Mouse (Mus musculus): ENCODE measurements at regions not wholly inside any gene's neighbourhood (a gene's known extent, or its start where the extent isn't known, plus 50 kb on each side); places are given as distances from the start of the nearest gene placed in this dataset.
A peak's percentile ranks its signal among the peaks of the same experiment; 100 is the strongest.

DNA sequence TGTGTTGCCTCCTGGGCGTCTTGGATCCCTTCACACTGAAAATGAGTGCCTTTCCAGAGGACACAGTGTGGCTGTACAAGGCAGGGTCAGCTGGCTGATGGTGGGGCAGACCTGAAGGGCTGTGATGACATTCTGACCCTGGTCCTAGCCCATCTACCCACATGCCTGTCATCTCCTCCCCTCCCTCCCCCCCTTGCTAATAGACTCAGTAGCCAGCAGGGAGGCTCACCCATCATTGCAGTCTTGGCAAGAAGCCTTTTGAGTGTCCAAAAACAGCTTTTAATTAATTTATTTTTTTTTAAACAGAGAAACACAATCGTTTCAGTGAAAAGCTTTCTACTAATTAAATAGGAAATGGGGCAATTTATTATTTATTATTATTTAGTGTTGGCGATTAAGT lies 67.0 kb upstream of the Ssx2ip start:
- TF ChIP-seq POLR2A (IDR thresholded peaks at IDR 0.05; ENCODE audit: extremely low read depth, insufficient read depth, low read length) (no peak), CTCF (IDR thresholded peaks at IDR 0.05; ENCODE audit: extremely low read depth, insufficient read depth, low read length) (no peak)
- Histone ChIP-seq H3K27ac (ENCODE audit: insufficient read depth, low read length) (no peak overlapping the region), H3K4me3 (ENCODE audit: insufficient read depth, low read length) (no peak overlapping the region), H3K4me1 (ENCODE audit: control insufficient read depth, insufficient read depth, low read length) (no peaks in the 10 kb centered on the region)

DNA sequence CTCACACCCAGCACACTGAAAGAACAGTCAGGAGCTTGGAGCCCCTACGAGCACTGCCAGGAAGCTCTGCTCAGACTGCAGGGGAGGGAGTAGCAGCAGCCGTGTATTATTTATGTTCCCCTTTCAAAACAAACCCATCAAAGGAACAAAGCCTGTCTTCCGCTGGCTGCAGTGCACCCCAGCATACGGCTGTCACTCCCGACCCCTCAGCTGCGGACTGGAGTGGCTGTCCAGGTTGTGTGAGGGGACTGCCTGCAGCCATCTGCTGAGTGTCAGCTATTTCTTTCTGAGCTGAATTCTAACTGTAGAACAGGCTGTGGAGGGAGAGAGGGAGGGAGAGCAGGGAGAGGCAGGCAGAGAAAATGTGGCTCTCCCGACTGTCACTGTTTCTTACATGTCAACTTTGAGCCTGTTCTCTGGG lies 66.6 kb upstream of the Ssx2ip start:
- Histone ChIP-seq H3K4me1 (ENCODE audit: control insufficient read depth, insufficient read depth, low read length) (no peaks in the 10 kb centered on the region), H3K4me3 (ENCODE audit: insufficient read depth, low read length) (0 out of 2 replicates have a peak overlapping the region, but pooled peaks have one; percentile 16), H3K27ac (ENCODE audit: insufficient read depth, low read length) (no peak overlapping the region)
- no peak for TF ChIP-seq POLR2A (IDR thresholded peaks at IDR 0.05; ENCODE audit: extremely low read depth, insufficient read depth, low read length)
- no peak for TF ChIP-seq CTCF (IDR thresholded peaks at IDR 0.05; ENCODE audit: extremely low read depth, insufficient read depth, low read length)

DNA sequence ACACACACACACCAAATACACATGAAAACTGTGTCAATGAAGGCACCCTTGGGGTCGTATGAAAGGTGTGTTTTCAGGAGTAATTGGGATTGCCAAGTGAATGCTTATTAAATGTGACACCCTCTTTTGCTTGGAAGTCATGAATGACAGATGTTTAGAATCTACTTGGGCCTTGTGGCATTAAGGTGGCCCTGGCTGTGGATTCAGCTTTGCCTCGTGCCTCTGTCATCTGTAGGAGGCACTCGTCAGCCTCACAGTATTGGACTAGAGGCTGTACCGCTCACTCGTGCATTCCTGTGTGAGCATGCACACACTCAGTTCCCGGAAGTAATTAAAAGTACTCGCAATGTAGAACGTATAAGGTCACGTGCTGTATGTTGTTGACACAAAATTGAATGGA lies 66.0 kb upstream of the Ssx2ip start:
- Histone ChIP-seq H3K27ac (ENCODE audit: insufficient read depth, low read length) (no peak overlapping the region), H3K4me3 (ENCODE audit: insufficient read depth, low read length) (no peak overlapping the region), H3K4me1 (ENCODE audit: control insufficient read depth, insufficient read depth, low read length) (no peaks in the 10 kb centered on the region)
- no peak for TF ChIP-seq CTCF (IDR thresholded peaks at IDR 0.05; ENCODE audit: extremely low read depth, insufficient read depth, low read length)
- no peak for TF ChIP-seq POLR2A (IDR thresholded peaks at IDR 0.05; ENCODE audit: extremely low read depth, insufficient read depth, low read length)

DNA sequence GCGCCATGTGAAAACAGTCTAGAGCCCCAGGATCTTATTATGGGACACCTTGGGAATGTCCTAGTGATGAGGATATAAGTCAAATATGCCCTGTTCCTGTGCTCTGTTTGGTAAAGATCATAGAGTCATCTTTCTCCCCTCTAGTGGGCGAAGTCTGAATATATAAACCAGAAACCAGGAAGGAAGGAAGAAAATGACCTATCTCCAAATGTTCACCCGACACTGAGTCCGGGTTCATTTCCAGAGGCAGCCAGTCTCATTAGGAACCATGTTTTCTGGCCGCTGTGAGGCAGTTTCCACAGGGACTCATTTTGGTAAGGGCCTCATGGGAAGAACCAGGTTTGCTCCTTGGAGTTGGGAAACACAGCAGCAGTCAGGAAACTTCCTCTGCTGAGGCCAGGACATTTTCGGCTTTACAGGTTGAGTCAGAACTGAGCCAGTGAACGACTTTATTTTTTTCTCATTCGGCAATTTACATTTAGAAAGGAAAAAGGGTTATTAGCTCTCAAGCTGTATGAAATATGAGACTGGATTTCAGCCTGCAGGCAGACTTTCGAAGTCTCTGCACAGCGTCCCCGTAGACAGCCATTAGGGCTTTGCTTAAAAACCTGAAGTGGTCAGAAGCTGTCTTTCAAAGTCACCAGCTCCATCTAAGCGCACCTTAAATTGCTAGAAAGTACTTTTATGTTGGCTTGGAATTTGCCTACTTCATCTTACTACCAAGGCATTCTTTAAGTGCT lies 64.0 kb upstream of the Ssx2ip start:
- no peak for TF ChIP-seq POLR2A (IDR thresholded peaks at IDR 0.05; ENCODE audit: extremely low read depth, insufficient read depth, low read length)
- TF ChIP-seq CTCF (IDR thresholded peaks at IDR 0.05; ENCODE audit: extremely low read depth, insufficient read depth, low read length): no peak
- H3K4me3 ChIP-seq (ENCODE audit: insufficient read depth, low read length): no peak overlapping the region
- no peak overlapping the region for H3K27ac ChIP-seq (ENCODE audit: insufficient read depth, low read length)
- peaks cover 4% of the 10 kb centered on the region for H3K4me1 ChIP-seq (ENCODE audit: control insufficient read depth, insufficient read depth, low read length)

DNA sequence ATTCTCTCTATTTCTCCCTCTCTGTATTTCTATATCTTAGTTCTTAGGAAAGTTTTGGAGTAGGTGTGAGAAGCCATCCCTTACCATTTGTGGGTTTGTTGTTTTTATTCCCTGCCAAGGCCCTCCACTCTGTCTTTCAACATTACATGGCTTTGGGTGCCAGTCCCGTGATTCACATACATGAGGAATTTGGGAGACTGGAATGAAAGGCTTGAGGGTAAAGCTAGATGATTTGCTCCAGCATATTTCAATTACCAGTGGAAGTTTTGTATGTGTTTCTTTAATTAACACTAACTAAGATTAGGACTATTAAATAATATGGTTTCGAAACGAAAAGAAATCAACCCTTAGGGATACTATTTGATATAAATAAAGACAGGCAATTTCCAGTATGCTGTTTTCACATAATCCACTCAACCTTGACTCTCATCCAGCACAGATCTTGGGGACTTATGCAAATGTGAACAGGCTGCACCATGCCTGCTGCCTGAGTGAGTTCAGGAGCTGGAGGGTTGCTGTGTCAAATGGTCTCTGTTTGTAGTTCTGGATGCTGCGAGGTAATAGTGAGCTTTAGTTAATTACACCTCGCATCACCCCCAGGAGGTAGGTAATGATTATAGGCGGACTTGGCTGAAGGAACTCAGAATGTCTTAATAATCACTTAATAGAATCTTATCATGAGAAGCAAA lies 62.6 kb upstream of the Ssx2ip start:
- TF ChIP-seq POLR2A (IDR thresholded peaks at IDR 0.05; ENCODE audit: extremely low read depth, insufficient read depth, low read length) (no peak), CTCF (IDR thresholded peaks at IDR 0.05; ENCODE audit: extremely low read depth, insufficient read depth, low read length) (no peak)
- H3K4me1 ChIP-seq (ENCODE audit: control insufficient read depth, insufficient read depth, low read length): peaks cover 7% of the 10 kb centered on the region

DNA sequence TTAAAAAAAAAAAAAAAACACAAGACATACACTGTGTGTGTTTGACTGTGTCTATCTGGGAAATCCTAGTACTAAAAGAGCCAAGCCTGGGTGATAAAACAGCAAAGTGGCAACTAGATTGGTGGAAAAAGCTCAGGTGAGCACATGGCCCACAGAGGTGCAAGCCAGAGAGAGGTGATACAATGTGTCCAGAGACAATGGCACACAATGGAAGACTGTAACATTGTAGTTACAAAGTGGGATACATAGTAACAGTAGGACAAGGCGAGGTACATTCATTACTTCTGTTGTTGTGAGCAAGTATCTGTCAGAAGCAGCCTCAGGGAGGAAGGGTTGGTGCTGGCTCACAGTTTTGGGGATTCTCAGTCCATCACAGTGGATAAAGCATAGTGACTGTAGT lies 61.7 kb upstream of the Ssx2ip start:
- Histone ChIP-seq H3K27ac (ENCODE audit: insufficient read depth, low read length) (no peak overlapping the region), H3K4me1 (ENCODE audit: control insufficient read depth, insufficient read depth, low read length) (peaks cover 7% of the 10 kb centered on the region), H3K4me3 (ENCODE audit: insufficient read depth, low read length) (no peak overlapping the region)
- TF ChIP-seq POLR2A (IDR thresholded peaks at IDR 0.05; ENCODE audit: extremely low read depth, insufficient read depth, low read length) (no peak), CTCF (IDR thresholded peaks at IDR 0.05; ENCODE audit: extremely low read depth, insufficient read depth, low read length) (no peak)

More for the DNA sequence above, 62.6 kb upstream of the Ssx2ip start:
- H3K4me3 ChIP-seq (ENCODE audit: insufficient read depth, low read length): no peak overlapping the region
- no peak overlapping the region for H3K27ac ChIP-seq (ENCODE audit: insufficient read depth, low read length)

DNA sequence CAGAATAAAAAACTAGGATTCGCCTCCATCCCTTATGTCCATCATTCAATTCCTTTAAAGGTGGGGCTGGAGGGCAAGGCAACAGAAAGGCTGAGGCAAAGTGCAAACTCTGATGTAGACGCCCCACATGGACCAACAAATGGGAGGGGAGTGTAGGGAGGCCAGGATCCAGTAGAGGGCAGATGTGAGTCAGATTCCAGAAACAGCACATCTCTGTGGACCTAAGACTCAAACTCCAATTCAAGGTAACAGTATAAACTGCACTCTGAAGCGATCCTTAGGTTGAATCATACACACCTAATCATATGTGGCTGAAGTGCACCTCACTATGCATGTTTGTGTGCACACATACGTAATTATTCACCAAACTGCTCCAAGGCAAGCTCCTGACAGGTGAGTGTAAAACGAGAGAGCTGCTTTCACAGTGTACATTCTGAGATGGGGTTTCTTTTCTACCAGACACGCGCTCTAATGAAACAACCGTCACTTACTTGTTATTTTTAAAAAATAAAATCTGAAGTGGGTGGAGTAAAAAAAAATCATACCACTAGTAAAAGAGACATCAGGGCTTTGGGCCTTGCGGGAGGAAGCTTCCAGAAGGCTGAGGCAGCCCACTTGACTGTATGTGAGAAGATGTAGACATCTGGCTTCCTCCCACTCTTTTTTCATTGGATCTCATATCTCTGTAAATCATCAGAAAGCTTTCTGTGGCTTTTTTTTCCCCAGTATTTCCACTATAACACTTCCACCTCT lies 60.6 kb upstream of the Ssx2ip start:
- H3K4me1 ChIP-seq (ENCODE audit: control insufficient read depth, insufficient read depth, low read length): peaks cover 7% of the 10 kb centered on the region
- TF ChIP-seq CTCF (IDR thresholded peaks at IDR 0.05; ENCODE audit: extremely low read depth, insufficient read depth, low read length) (peak; percentile 83), POLR2A (IDR thresholded peaks at IDR 0.05; ENCODE audit: extremely low read depth, insufficient read depth, low read length) (no peak)
- H3K27ac ChIP-seq (ENCODE audit: insufficient read depth, low read length): peak overlapping the region; percentile 83; the same call in 1 of the 2 replicates
- no peak overlapping the region for H3K4me3 ChIP-seq (ENCODE audit: insufficient read depth, low read length)

DNA sequence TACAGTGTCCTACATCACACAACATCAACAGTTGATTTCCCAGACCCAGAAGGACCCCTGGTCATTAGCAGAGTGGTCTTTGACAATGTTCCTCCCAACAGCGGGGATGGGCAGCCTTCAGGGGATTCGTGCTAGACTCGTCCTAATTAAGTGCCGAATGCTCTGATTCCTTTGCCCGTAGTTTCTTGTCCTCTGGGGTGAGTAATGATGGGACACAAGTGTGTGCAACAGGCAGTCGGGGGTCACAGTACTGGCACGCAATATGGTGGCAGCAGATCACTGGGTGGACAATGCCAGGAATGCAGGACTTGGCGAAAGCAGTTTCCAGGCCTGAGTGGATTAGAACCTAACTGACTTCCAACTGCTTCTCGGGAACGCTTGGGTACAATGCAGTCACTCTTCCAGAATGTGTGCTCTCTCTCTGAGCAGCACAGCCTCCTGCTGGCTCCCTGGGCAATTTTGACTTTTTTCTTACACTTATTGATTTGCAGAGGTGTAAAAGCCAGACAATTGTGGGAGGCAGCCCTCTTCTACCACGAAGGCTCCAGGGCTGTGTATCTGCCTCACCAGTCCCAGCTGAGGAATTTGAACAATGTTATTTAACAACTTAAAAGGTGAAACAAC lies 59.9 kb upstream of the Ssx2ip start:
- Histone ChIP-seq H3K4me1 (ENCODE audit: control insufficient read depth, insufficient read depth, low read length) (peaks cover 7% of the 10 kb centered on the region), H3K27ac (ENCODE audit: insufficient read depth, low read length) (peak overlapping the region; percentile 84), H3K4me3 (ENCODE audit: insufficient read depth, low read length) (no peak overlapping the region)
- TF ChIP-seq CTCF (IDR thresholded peaks at IDR 0.05; ENCODE audit: extremely low read depth, insufficient read depth, low read length): no peak
- no peak for TF ChIP-seq POLR2A (IDR thresholded peaks at IDR 0.05; ENCODE audit: extremely low read depth, insufficient read depth, low read length)

DNA sequence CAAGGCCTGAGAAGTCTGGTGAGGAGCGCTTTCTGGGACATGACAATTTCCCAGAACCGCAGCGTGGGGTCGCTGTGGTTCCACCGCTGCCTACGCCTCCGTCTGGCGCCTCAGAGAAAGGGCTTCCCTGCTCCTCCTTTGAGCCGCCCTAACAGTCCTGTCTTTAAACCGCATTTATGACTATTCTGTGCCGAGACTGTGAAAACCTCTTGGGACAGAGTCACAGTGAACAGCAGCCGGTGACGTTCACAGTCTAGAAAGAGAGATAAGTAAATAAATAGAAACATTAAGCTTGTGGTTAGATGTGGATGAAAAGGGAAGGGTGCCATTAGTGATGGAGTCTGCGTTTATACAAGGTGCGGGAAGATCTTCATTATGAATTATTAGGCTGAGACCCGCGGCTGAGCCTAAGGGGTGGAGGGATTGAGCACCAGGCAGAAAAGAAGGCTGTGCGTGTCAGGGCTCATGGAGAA lies 59.1 kb upstream of the Ssx2ip start:
- Histone ChIP-seq H3K4me1 (ENCODE audit: control insufficient read depth, insufficient read depth, low read length) (peaks cover 7% of the 10 kb centered on the region), H3K4me3 (ENCODE audit: insufficient read depth, low read length) (peak overlapping the region; percentile 41), H3K27ac (ENCODE audit: insufficient read depth, low read length) (peak overlapping the region; percentile 9; the same call in 1 of the 2 replicates)
- peak; percentile 95 for TF ChIP-seq CTCF (IDR thresholded peaks at IDR 0.05; ENCODE audit: extremely low read depth, insufficient read depth, low read length)
- TF ChIP-seq POLR2A (IDR thresholded peaks at IDR 0.05; ENCODE audit: extremely low read depth, insufficient read depth, low read length): 0 out of 2 replicates have a peak, but pooled peaks have one; percentile 10
